Mouse (Mus musculus) forebrain, embryonic 14.5 days (tissue): ENCODE data around the gene Wnt1. TPM values are rescaled to one million over a fixed set of nuclear protein-coding genes. Genes with fewer than 3 reads are reported as not detected.
A peak's percentile ranks its signal among the peaks of the same experiment; 100 is the strongest.

Experiments used
- ATAC-seq: fragments of 200-750 bp; cut with Nextera tagmentation; 2 replicates; pipeline ENCODE4 v1.8.0; 2017; ENCODE audit warnings: mild to moderate bottlenecking, moderate library complexity
- DNase-seq: peaks from one replicate; pipeline ENCODE4 v3.0.0-alpha.2; 2015; ENCODE audit warnings: low spot score
- H3K27ac ChIP-seq: fragments of 300-500 bp; sonication (generic); 2 replicates; pipeline ENCODE4 v1.5.1; 2014; ENCODE audit warnings: low read depth, mild to moderate bottlenecking, control low read depth, low read length, moderate library complexity
- H3K27me3 ChIP-seq: fragments of 300-500 bp; sonication (generic); replicated peaks from 2 replicates; pipeline ENCODE4 v1.6.1; 2014; ENCODE audit warnings: low read length, control low read depth, mixed read lengths; ENCODE audit not compliant: control insufficient read depth, insufficient read depth
- H3K36me3 ChIP-seq: fragments of 300-500 bp; sonication (generic); 2 replicates; pipeline ENCODE4 v1.6.1; 2014; ENCODE audit warnings: low read length, control low read depth; ENCODE audit not compliant: control insufficient read depth, insufficient read depth
- H3K4me1 ChIP-seq: fragments of 300-500 bp; sonication (generic); 2 replicates; pipeline ENCODE4 v1.6.1; 2014; ENCODE audit warnings: antibody characterized with exemption, low read length, control low read depth; ENCODE audit not compliant: control insufficient read depth, insufficient read depth
- H3K4me2 ChIP-seq: fragments of 300-500 bp; sonication (generic); 2 replicates; pipeline ENCODE4 v1.6.1; 2014; ENCODE audit warnings: mild to moderate bottlenecking, control low read depth, low read length
- H3K4me3 ChIP-seq: fragments of 300-500 bp; sonication (generic); 2 replicates; pipeline ENCODE4 v1.5.1; 2014; ENCODE audit warnings: low read depth, low read length, control low read depth
- H3K9ac ChIP-seq: fragments of 300-500 bp; sonication (generic); 2 replicates; pipeline ENCODE4 v1.6.1; 2014; ENCODE audit warnings: mild to moderate bottlenecking, low read length, control low read depth, moderate library complexity
- H3K9me3 ChIP-seq: fragments of 300-500 bp; sonication (generic); replicated peaks from 2 replicates; pipeline ENCODE4 v1.6.1; 2016; ENCODE audit warnings: low read length, control low read depth, mixed read lengths; ENCODE audit not compliant: control insufficient read depth
- WGBS: fragments of 180-500 bp; shearing (Covaris S2); extraction: QIAGEN DNeasy Blood & Tissue Kit; methylation state at CpG from one replicate; pipeline ENCODE4 v1.1.7; 2014; 5-methylcytosine and 5-hydroxymethylcytosine counted together
- polyA plus RNA-seq: library from polyadenylated mRNA; unstranded; fragments of >200 nt; fragmentation: Nextera tagmentation; extraction: Ambion mirVana; gene quantifications from 2 replicates; pipeline ENCODE4 v1.2.1, GENCODE M21; 2014

The Wnt1 gene
- polyA plus RNA-seq, 1 experiment from 2014 or later: not detected

DNA sequence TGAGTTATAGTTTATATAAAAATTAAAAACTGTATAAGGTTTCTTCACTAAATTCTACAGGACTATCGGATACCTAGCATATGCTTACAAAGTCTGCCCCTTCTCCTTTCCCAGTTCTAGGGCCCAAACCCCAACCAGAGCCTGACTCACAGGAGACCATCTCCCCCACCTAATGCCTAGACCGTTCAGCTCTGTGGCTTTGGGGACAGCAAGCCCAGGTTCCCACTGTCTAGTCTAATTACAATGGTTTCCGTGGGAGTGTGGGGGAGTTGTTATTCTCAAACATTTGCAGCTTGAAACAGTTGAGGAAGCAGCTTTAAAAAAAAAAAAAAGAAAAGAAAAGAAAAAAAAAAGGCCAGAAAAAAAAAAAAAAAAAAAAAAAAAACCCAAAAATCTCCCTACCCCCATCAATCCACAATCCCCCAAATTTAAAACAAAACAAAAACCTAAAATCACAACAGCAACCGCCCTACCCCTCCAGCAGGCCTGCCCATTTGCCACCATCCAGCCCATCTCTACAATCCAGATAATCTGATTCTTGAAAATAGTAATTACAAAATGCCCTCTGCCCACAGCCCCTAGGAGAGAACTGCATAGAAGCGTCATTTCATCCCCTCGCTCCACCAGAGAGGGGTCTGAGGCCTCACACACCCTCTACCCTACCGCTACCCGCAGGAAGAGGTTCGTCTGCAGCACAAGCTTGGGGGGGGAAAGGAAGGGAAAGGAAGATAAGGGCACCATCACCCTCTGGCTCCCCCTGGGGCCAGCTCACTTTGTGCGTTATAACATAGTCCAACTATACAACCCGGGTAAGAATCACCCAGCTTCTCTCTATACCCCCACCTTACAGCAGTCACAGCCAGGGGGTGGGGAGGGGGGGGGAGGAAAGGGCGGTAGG lies 42.8 kb downstream of the Wnt1 start:
- peak overlapping the region; percentile 69; the same call in 1 of the 2 replicates for H3K4me2 ChIP-seq
- H3K36me3 ChIP-seq: peaks cover 50% of the 10 kb centered on the region
- DNase-seq: no peak
- H3K9me3 ChIP-seq: no peaks in the 10 kb centered on the region
- no peaks in the 10 kb centered on the region for H3K27me3 ChIP-seq
- no peak overlapping the region for H3K9ac ChIP-seq
- no peak overlapping the region for H3K27ac ChIP-seq
- H3K4me3 ChIP-seq: no peak overlapping the region
- no peak for ATAC-seq
- 60% methylated on average over 12 of the region's 12 CpGs for WGBS
- H3K4me1 ChIP-seq: peaks cover 5% of the 10 kb centered on the region; the same call in 1 of the 2 replicates

DNA sequence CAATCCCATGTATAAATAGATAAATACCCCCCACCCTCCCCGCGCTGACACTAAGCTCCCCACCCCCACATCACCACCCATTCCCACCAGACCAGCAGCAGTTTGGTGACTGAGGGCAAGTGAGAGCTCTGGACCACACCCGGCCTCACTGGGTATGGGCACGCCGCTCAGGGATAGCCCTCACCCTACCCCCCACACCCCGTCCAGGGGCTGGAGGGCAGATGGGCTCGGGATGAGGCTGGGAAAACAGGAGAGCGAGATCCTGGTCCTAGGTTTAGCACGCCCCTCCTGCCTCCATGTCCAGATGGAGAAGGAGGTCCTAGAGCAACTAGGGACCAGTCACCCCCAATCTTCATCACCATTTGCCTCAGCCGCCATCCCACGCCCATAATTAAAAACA lies 43.6 kb downstream of the Wnt1 start:
- Histone ChIP-seq H3K9me3 (no peaks in the 10 kb centered on the region), H3K9ac (no peak overlapping the region), H3K36me3 (peaks cover 58% of the 10 kb centered on the region), H3K4me1 (peaks cover 5% of the 10 kb centered on the region; the same call in 1 of the 2 replicates), H3K4me3 (no peak overlapping the region), H3K4me2 (no peak overlapping the region), H3K27me3 (no peaks in the 10 kb centered on the region), H3K27ac (no peak overlapping the region)
- DNase-seq (no peak), ATAC-seq (no peak)
- WGBS: 89% methylated on average over 11 of the region's 11 CpGs

- no peak overlapping the region for H3K9ac ChIP-seq
- ATAC-seq: no peak
- 88% methylated on average over 13 of the region's 13 CpGs for WGBS
- H3K4me1 ChIP-seq: peaks cover 5% of the 10 kb centered on the region; the same call in 1 of the 2 replicates
- no peak overlapping the region for H3K27ac ChIP-seq
- DNase-seq: no peak
- peaks cover 66% of the 10 kb centered on the region for H3K36me3 ChIP-seq
- no peak overlapping the region for H3K4me3 ChIP-seq
- no peaks in the 10 kb centered on the region for H3K27me3 ChIP-seq
- H3K4me2 ChIP-seq: no peak overlapping the region
- no peaks in the 10 kb centered on the region for H3K9me3 ChIP-seq
These were observed 44.4 kb downstream of the Wnt1 start for GRCm38 (mm10) chr15:98834059-98834458.

- H3K9ac ChIP-seq: no peak overlapping the region
These were observed 45.6 kb downstream of the Wnt1 start for GRCm38 (mm10) chr15:98835291-98835690.

DNA sequence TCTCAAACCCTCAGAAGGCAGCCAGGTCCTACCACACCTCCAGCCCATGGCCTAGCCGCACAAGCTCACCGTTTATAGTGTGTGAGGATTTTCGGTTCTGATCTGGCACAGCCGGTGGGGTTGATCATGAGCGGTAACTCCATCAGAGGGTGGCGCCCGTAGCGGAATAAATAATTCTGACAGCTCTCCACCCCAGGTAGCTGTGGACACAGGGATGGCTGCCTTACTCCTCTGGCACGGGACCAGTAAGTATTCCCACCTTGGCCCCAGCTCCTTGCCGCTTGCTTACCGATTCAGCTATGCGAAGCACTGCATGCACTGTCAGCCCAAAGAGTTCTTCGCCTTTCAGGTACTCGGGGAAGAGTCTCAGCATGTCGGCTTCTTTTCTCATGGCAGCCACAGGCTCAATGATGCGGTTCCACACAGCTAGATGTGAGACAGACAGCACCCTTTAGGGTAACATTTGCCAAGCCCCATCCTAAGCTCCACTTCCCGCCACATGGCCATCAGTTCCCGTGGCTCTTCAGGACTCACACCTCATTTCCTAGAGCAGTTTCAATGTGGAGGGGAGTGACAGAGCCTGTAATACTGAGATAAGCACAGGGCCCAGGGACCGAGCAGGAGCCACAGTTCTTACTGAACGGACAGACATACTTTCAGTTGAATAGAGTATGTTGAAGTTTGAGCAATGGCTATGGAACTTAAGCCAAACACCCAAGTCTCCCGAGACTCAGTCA lies 47.5 kb downstream of the Wnt1 start:
- H3K9me3 ChIP-seq: no peaks in the 10 kb centered on the region

More at GRCm38 (mm10) chr15:98835291-98835690, 45.6 kb downstream of the Wnt1 start:
- DNase-seq (no peak), ATAC-seq (no peak)
- no peaks in the 10 kb centered on the region for H3K27me3 ChIP-seq
- no peak overlapping the region for H3K27ac ChIP-seq
- peaks cover 78% of the 10 kb centered on the region for H3K36me3 ChIP-seq
- no peak overlapping the region for H3K4me3 ChIP-seq
- H3K9me3 ChIP-seq: no peaks in the 10 kb centered on the region
- H3K4me1 ChIP-seq: peaks cover 2% of the 10 kb centered on the region; the same call in 1 of the 2 replicates
- 91% methylated on average over 14 of the region's 14 CpGs for WGBS
- H3K4me2 ChIP-seq: no peak overlapping the region

GRCm38 (mm10) chr15:98837743-98838103 lies 48.1 kb downstream of the Wnt1 start:
- 76% methylated on average over 4 of the region's 4 CpGs for WGBS
- Histone ChIP-seq H3K9me3 (no peaks in the 10 kb centered on the region), H3K27ac (no peak overlapping the region), H3K4me1 (no peaks in the 10 kb centered on the region), H3K36me3 (peaks cover 100% of the 10 kb centered on the region), H3K4me3 (no peak overlapping the region), H3K27me3 (no peaks in the 10 kb centered on the region), H3K9ac (no peak overlapping the region), H3K4me2 (no peak overlapping the region)
- ATAC-seq: no peak
- DNase-seq: no peak

More for the DNA sequence above, 47.5 kb downstream of the Wnt1 start:
- Histone ChIP-seq H3K4me1 (no peaks in the 10 kb centered on the region), H3K27me3 (no peaks in the 10 kb centered on the region), H3K9ac (no peak overlapping the region), H3K4me3 (no peak overlapping the region), H3K36me3 (peaks cover 97% of the 10 kb centered on the region), H3K4me2 (no peak overlapping the region), H3K27ac (no peak overlapping the region)
- WGBS: 94% methylated on average over 21 of the region's 21 CpGs
- ATAC-seq (no peak), DNase-seq (no peak)

GRCm38 (mm10) chr15:98839161-98839560 lies 49.5 kb downstream of the Wnt1 start:
- ATAC-seq (no peak), DNase-seq (no peak)
- Histone ChIP-seq H3K9ac (no peak overlapping the region), H3K9me3 (no peaks in the 10 kb centered on the region), H3K27ac (no peak overlapping the region), H3K4me3 (no peak overlapping the region), H3K4me1 (no peaks in the 10 kb centered on the region), H3K4me2 (no peak overlapping the region), H3K27me3 (no peaks in the 10 kb centered on the region), H3K36me3 (peaks cover 100% of the 10 kb centered on the region)
- 93% methylated on average over 14 of the region's 14 CpGs for WGBS

- no peak overlapping the region for H3K4me3 ChIP-seq
- no peak overlapping the region for H3K27ac ChIP-seq
- 94% methylated on average over 30 of the region's 30 CpGs for WGBS
- H3K9me3 ChIP-seq: no peaks in the 10 kb centered on the region
- no peaks in the 10 kb centered on the region for H3K27me3 ChIP-seq
- no peak for ATAC-seq
- H3K36me3 ChIP-seq: peaks cover 100% of the 10 kb centered on the region
- H3K4me2 ChIP-seq: no peak overlapping the region
- no peak overlapping the region for H3K9ac ChIP-seq
- DNase-seq: no peak
- H3K4me1 ChIP-seq: no peaks in the 10 kb centered on the region
These were observed 50.3 kb downstream of the Wnt1 start for GRCm38 (mm10) chr15:98839671-98840585.
